Mouse (Mus musculus) bone marrow macrophage, adult 2 months (primary cell): ENCODE results near the gene Armc3.

Experiments used
- CTCF ChIP-seq: IDR thresholded peaks from 2 replicates; pipeline ENCODE4 v1.5.1; 2012; ENCODE audit warnings: low read depth, mild to moderate bottlenecking, low read length, moderate library complexity
- POLR2A ChIP-seq: IDR thresholded peaks from 2 replicates; pipeline ENCODE4 v1.6.1; 2012; ENCODE audit warnings: mild to moderate bottlenecking, low read depth, low read length, borderline replicate concordance

- TF ChIP-seq POLR2A (no peak), CTCF (no peak)
Measured at GRCm38 (mm10) chr2:19292366-19292765, 93.3 kb downstream of the Armc3 start.
